Mouse (Mus musculus) MEL (cell line): ENCODE measurements around the gene Grm7. TPM values are rescaled to one million over a fixed set of nuclear protein-coding genes. Genes with fewer than 3 reads are reported as not detected.

Experiments used
- DNase-seq: peaks from one replicate; pipeline ENCODE4 v3.0.0; 2011; ENCODE audit warnings: low read depth, low spot score
- H3K27ac ChIP-seq: 2 replicates; pipeline ENCODE4 v1.5.1; 2012; ENCODE audit warnings: low read depth, mild to moderate bottlenecking, control low read depth, low read length, moderate library complexity; ENCODE audit not compliant: control insufficient read depth
- H3K27me3 ChIP-seq, 2 experiments: fragments of 150-350 bp in 1 of 2; sonication (generic) in 1 of 2; 2 replicates each; pipeline ENCODE4 v1.6.1; 2012; ENCODE audit warnings: low read length in 2 of 2, mild to moderate bottlenecking in 2 of 2, improper control_type of control experiment in 1 of 2, moderate library complexity in 1 of 2; ENCODE audit not compliant: insufficient read depth in 2 of 2, control insufficient read depth in 1 of 2
- H3K36me3 ChIP-seq, 2 experiments: 2 replicates each; pipeline ENCODE4 v1.6.1; 2012 to 2014; ENCODE audit warnings: low read length in 2 of 2, improper control_type of control experiment in 1 of 2, inconsistent platforms in 1 of 2, mild to moderate bottlenecking in 1 of 2; ENCODE audit not compliant: insufficient read depth in 2 of 2, control insufficient read depth in 1 of 2
- H3K4me1 ChIP-seq, 2 experiments: fragments of 150-350 bp in 1 of 2; sonication (generic) in 1 of 2; 2 replicates each; pipeline ENCODE4 v1.6.1; 2012; ENCODE audit warnings: low read length in 2 of 2, improper control_type of control experiment in 1 of 2, mild to moderate bottlenecking in 1 of 2; ENCODE audit not compliant: insufficient read depth in 2 of 2, control insufficient read depth in 1 of 2
- H3K4me3 ChIP-seq, 2 experiments: fragments of 150-350 bp in 1 of 2; sonication (generic) in 1 of 2; 2 replicates each; pipeline ENCODE4 v1.5.1; 2012; ENCODE audit warnings: low read depth in 2 of 2, low read length in 2 of 2, mild to moderate bottlenecking in 2 of 2, moderate library complexity in 2 of 2, control low read depth in 1 of 2, improper control_type of control experiment in 1 of 2; ENCODE audit not compliant: control insufficient read depth in 1 of 2, insufficient read depth in 1 of 2
- H3K79me2 ChIP-seq: 2 replicates; pipeline ENCODE4 v1.6.1; 2012; ENCODE audit warnings: mild to moderate bottlenecking, low read length, moderate library complexity; ENCODE audit not compliant: control insufficient read depth, poor library complexity, insufficient read depth
- H3K9ac ChIP-seq: 2 replicates; pipeline ENCODE4 v1.6.1; 2012; ENCODE audit warnings: low read depth, mild to moderate bottlenecking, control low read depth, low read length, moderate library complexity; ENCODE audit not compliant: control insufficient read depth, poor library complexity, severe bottlenecking
- H3K9me3 ChIP-seq: fragments of 150-350 bp; sonication (generic); replicated peaks from 2 replicates; pipeline ENCODE4 v1.6.1; 2012; ENCODE audit warnings: mild to moderate bottlenecking, low read length, improper control_type of control experiment, moderate library complexity; ENCODE audit not compliant: insufficient read depth
- CHD1 ChIP-seq: IDR thresholded peaks from 2 replicates; pipeline ENCODE4 v1.6.1; 2012; ENCODE audit warnings: low read depth, mild to moderate bottlenecking, inconsistent platforms, low read length, improper control_type of control experiment
- CTCF ChIP-seq, 3 experiments: IDR thresholded peaks in 2 of 3; conservative IDR thresholded peaks in 1 of 3; 2 replicates each; pipeline ENCODE4 v1.5.1; 2011 to 2012; ENCODE audit warnings: low read length in 3 of 3, low read depth in 2 of 3, mild to moderate bottlenecking in 2 of 3, improper control_type of control experiment in 1 of 3, inconsistent platforms in 1 of 3, mixed read lengths in 1 of 3, moderate library complexity in 1 of 3; ENCODE audit not compliant: control insufficient read depth in 1 of 3, insufficient read depth in 1 of 3, poor library complexity in 1 of 3, severe bottlenecking in 1 of 3
- GATA1 ChIP-seq: IDR thresholded peaks from 2 replicates; pipeline ENCODE4 v1.6.1; 2011; ENCODE audit warnings: low read depth, low read length, improper control_type of control experiment
- MAFK ChIP-seq: IDR thresholded peaks from 2 replicates; pipeline ENCODE4 v1.6.1; 2011; ENCODE audit warnings: low read depth, mild to moderate bottlenecking, low read length, improper control_type of control experiment, borderline replicate concordance
- MEF2A ChIP-seq: IDR thresholded peaks from 2 replicates; pipeline ENCODE4 v1.6.1; 2014; ENCODE audit warnings: low read depth, mild to moderate bottlenecking, inconsistent platforms, low read length, improper control_type of control experiment; ENCODE audit not compliant: poor library complexity, insufficient replicate concordance, severe bottlenecking; ENCODE audit errors: extremely low read depth
- MYB ChIP-seq: IDR thresholded peaks from 2 replicates; pipeline ENCODE4 v1.6.1; 2011; ENCODE audit warnings: mild to moderate bottlenecking, low read depth, low read length, improper control_type of control experiment
- NRF1 ChIP-seq: IDR thresholded peaks from 2 replicates; pipeline ENCODE4 v1.6.1; 2014; ENCODE audit warnings: low read depth, mild to moderate bottlenecking, inconsistent platforms, low read length, improper control_type of control experiment, moderate library complexity; ENCODE audit not compliant: poor library complexity, insufficient read depth, severe bottlenecking
- POLR2A ChIP-seq, 2 experiments: IDR thresholded peaks; 2 replicates each; pipeline ENCODE4 v1.6.1; 2011 to 2012; ENCODE audit warnings: low read length in 2 of 2, mild to moderate bottlenecking in 2 of 2, control low read depth in 1 of 2, improper control_type of control experiment in 1 of 2, low read depth in 1 of 2, moderate library complexity in 1 of 2; ENCODE audit not compliant: control insufficient read depth in 1 of 2, insufficient read depth in 1 of 2, poor library complexity in 1 of 2
- RAD21 ChIP-seq: IDR thresholded peaks from 2 replicates; pipeline ENCODE4 v1.6.1; 2011; ENCODE audit warnings: mild to moderate bottlenecking, low read depth, low read length, improper control_type of control experiment
- SMC3 ChIP-seq: IDR thresholded peaks from 2 replicates; pipeline ENCODE4 v1.6.1; 2011; ENCODE audit warnings: low read depth, low read length, improper control_type of control experiment
- TAL1 ChIP-seq: IDR thresholded peaks from 2 replicates; pipeline ENCODE4 v1.6.1; 2012; ENCODE audit warnings: mild to moderate bottlenecking, inconsistent platforms, low read length, moderate library complexity, mixed read lengths
- TBP ChIP-seq: IDR thresholded peaks from 2 replicates; pipeline ENCODE4 v1.8.0; 2011; ENCODE audit warnings: low read depth, low read length, improper control_type of control experiment
- TCF12 ChIP-seq: IDR thresholded peaks from 2 replicates; pipeline ENCODE4 v1.6.1; 2014; ENCODE audit warnings: low read depth, mild to moderate bottlenecking, inconsistent platforms, low read length, improper control_type of control experiment, moderate library complexity
- USF2 ChIP-seq, 2 experiments: IDR thresholded peaks; 2 replicates each; pipeline ENCODE4 v1.6.1; 2011 to 2012; ENCODE audit warnings: improper control_type of control experiment in 2 of 2, low read length in 2 of 2, borderline replicate concordance in 1 of 2, inconsistent platforms in 1 of 2, low read depth in 1 of 2, mild to moderate bottlenecking in 1 of 2; ENCODE audit not compliant: insufficient read depth in 1 of 2
- polyA plus RNA-seq, 2 experiments: library from polyadenylated mRNA; stranded (reverse) in 1 of 2; unstranded in 1 of 2; fragments of >175 nt in 1 of 2; fragments of >200 nt in 1 of 2; gene quantifications; 2 replicates each; pipeline versions ENCODE4 v1.2.1 to v1.2.4; 2012; ENCODE audit warnings: low replicate concordance in 2 of 2, low read depth in 1 of 2; ENCODE audit not compliant: insufficient read length in 2 of 2, insufficient read depth in 1 of 2, missing spikeins in 1 of 2
- total RNA-seq: library from RNA; depleted of rRNA; stranded (reverse); fragments of 300-350 nt; gene quantifications from 2 replicates; pipeline ENCODE4 v1.2.3, GENCODE M21; 2012

Gene Grm7
- total and polyA plus RNA-seq, 3 experiments = not detected

DNA sequence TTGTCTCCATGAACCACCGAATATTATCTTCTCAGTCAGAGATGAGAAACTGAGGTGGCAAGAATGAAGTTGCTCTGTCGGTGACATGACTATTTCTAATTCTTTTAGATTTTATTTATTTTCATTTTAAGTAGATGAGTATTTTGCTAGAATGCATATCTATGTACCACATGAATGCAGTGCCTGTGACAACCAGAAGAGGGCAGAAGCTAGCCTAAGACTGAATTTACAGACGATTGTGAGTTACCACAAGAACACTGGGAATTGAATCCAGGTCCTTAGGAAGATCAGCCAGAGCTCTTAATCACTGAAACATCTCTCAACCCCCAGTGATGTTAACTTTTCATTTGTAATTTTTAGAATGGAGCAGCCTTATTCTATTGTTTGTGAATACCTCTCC lies 412.4 kb downstream of the Grm7 start:
- H3K27ac ChIP-seq = no peak overlapping the region
- TF ChIP-seq SMC3 (peak; percentile 26; the same call in 1 of the 2 replicates), RAD21 (peak; percentile 13), USF2 (IDR thresholded peaks at IDR 0.05; ENCODE audit: borderline replicate concordance in 1 of 2, insufficient read depth in 1 of 2, low read depth in 1 of 2, low read length in 2 of 2) (no peak), NRF1 (no peak), CHD1 (no peak), POLR2A (IDR thresholded peaks at IDR 0.05; ENCODE audit: control insufficient read depth in 1 of 2, insufficient read depth in 1 of 2, low read depth in 1 of 2, low read length in 2 of 2, poor library complexity in 1 of 2) (no peak), CTCF (IDR thresholded peaks at IDR 0.05 in 2 of 3, conservative IDR thresholded peaks at IDR 0.05 in 1 of 3; ENCODE audit: control insufficient read depth in 1 of 3, insufficient read depth in 1 of 3, low read depth in 2 of 3, low read length in 3 of 3, poor library complexity in 1 of 3, severe bottlenecking in 1 of 3) (peak in 1 of 3 experiments; percentile 21; a peak in 1 of 6 replicates), TCF12 (no peak)
- TF ChIP-seq, all 39 proteins: peak for 3
- Histone ChIP-seq H3K79me2 (no peaks in the 10 kb centered on the region), H3K4me1 (no peaks in the 10 kb centered on the region), H3K27me3 (no peaks in the 10 kb centered on the region), H3K9me3 (no peaks in the 10 kb centered on the region), H3K36me3 (no peaks in the 10 kb centered on the region), H3K9ac (no peak overlapping the region), H3K4me3 (no peak overlapping the region)
- peak; percentile 6 for DNase-seq

DNA sequence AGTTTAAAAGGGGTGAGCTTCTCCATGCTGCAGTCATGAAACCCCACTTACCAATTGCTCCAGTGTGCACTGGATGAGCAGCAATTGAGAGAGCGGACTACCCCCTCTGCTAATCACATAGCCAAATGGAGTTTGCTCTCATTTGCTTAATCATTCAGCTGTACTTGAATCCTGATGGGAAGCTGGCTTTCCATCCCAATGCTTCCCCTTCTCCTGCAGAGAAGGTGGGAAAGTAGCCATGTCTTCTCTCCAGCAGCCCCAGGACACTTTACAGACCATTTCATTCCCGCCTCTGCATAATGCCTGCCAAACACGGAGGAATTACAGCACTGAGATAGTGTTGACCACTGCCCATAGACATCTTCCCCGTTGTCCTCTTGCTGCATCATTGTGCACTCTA lies 414.6 kb downstream of the Grm7 start:
- DNase-seq = no peak
- Histone ChIP-seq H3K4me1 (no peaks in the 10 kb centered on the region), H3K36me3 (no peaks in the 10 kb centered on the region), H3K9ac (no peak overlapping the region), H3K79me2 (no peaks in the 10 kb centered on the region), H3K27me3 (no peaks in the 10 kb centered on the region), H3K9me3 (no peaks in the 10 kb centered on the region)
- no peak for TF ChIP-seq MYB
- TF ChIP-seq TBP = no peak
- TF ChIP-seq MEF2A = no peak
- TF ChIP-seq MAFK = no peak
- TF ChIP-seq POLR2A (IDR thresholded peaks at IDR 0.05; ENCODE audit: control insufficient read depth in 1 of 2, insufficient read depth in 1 of 2, low read depth in 1 of 2, low read length in 2 of 2, poor library complexity in 1 of 2) = no peak
- TF ChIP-seq, all 39 proteins: peak for 0
- H3K27ac ChIP-seq = no peak overlapping the region
- no peak overlapping the region for H3K4me3 ChIP-seq

DNA sequence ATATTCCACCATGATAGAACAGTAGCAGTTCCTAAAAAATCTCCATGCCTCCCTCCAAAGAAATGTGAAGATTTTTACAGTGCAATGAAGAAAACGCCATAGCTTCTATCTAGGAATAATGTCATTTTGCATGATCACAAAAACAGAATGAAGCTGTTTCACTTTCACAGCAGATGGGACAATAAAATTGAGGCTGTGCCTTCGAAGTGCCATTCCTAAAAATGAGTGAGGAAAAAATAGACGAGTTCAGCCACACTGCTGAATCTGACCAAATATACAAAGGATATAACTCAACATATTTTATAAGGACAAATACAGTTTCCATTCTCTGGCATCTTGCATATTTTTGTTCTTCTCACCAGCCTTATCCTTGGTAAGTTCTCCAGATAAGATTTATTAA lies 439.2 kb downstream of the Grm7 start:
- H3K27ac ChIP-seq = no peak overlapping the region
- H3K9ac ChIP-seq = no peak overlapping the region
- H3K4me1 ChIP-seq = no peaks in the 10 kb centered on the region
- no peak for DNase-seq
- TF ChIP-seq TAL1 (no peak), CHD1 (no peak), GATA1 (no peak)
- H3K9me3 ChIP-seq = no peaks in the 10 kb centered on the region
- H3K4me3 ChIP-seq = no peak overlapping the region
- H3K27me3 ChIP-seq = no peaks in the 10 kb centered on the region
- no peaks in the 10 kb centered on the region for H3K36me3 ChIP-seq
- no peaks in the 10 kb centered on the region for H3K79me2 ChIP-seq
